Mouse (Mus musculus): ENCODE results near the gene Ryr2.

DNA sequence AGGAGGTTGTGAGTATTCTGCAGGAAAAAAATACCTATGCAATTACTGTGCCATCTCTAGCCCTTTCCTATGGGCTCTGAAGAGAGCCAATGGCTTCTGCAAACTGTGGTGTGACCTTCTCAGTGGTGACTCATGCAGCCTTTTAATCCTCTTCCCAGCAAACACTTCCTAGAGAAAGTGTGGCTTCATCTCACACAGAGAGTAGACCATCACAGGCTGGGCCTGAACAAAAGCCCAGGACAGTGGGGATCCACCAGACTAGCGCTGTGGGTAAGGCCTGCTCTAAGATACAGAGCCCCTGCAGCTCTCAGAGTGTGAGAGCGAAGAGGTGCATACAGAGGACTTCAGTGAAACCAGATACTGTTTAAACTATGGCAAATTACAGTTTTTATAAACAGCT lies 325.7 kb downstream of the Ryr2 start:
- TF ChIP-seq CTCF (IDR thresholded peaks at IDR 0.05; ENCODE audit: low read depth, low read length) = no peak
- no peak for TF ChIP-seq POLR2A (IDR thresholded peaks at IDR 0.05; ENCODE audit: extremely low read depth, insufficient read depth, low read length)
